12 mouse cellular contexts compared by ENCODE assay signal in genomic region chr7:44486927-44487575, GRCm38 (mm10). TPM values are rescaled to one million over a fixed set of nuclear protein-coding genes. Genes with fewer than 3 reads are reported as not detected.
A peak's percentile ranks its signal among the peaks of the same experiment; 100 is the strongest.
DNase-seq lines count a peak whose midpoint lies in the region; ATAC-seq lines count a peak whose summit lies in the region.
"Had no signal": no experiment of that assay in that cellular context is flagged by ENCODE, and none has a peak within 500 bp of the region (broad histone marks: within the 10 kb centered on the region; RNA-seq: fewer than 3 reads in every experiment).

No protein-coding gene starts in this region.

- 34% methylated on average over 13 of the region's 13 CpGs for WGBS in heart, embryonic 14.5 days
- 59% methylated on average over 13 of the region's 13 CpGs for WGBS in hindbrain, embryonic 14.5 days

- DNase-seq in cerebellum, postnatal 25 days = peak; percentile 18
- no peak for DNase-seq in cerebellum, postnatal 14 days
- DNase-seq in heart, adult 8-10 months (ENCODE audit: low spot score) = no peak
- DNase-seq in ovary, postnatal 36 days (ENCODE audit: low spot score) = peak; percentile 4
- no peak for DNase-seq in ovary, postnatal 14 days (ENCODE audit: low spot score)
- no peak for DNase-seq in hindbrain, embryonic 14.5 days (ENCODE audit: low spot score)
- DNase-seq: adrenal gland, adult 2 months had no signal

- H3K9ac ChIP-seq in heart, embryonic 14.5 days (ENCODE audit: low read length) = no peak overlapping the region
- peak overlapping the region; percentile 26; the same call in 1 of the 2 replicates for H3K9ac ChIP-seq in hindbrain, embryonic 14.5 days
- H3K9ac ChIP-seq: intestine, embryonic 15.5 days; limb, embryonic 15.5 days had no signal

- no peak overlapping the region for H3K4me3 ChIP-seq in heart, embryonic 14.5 days (ENCODE audit: control insufficient read depth in 1 of 2, insufficient read depth in 1 of 2, low read depth in 1 of 2, low read length in 2 of 2)
- H3K4me3 ChIP-seq in hindbrain, embryonic 14.5 days (replicated peaks; ENCODE audit: low read length) = no peak overlapping the region
- H3K4me3 ChIP-seq: intestine, embryonic 15.5 days; limb, embryonic 15.5 days had no signal

- H3K4me1 ChIP-seq in heart, embryonic 14.5 days (ENCODE audit: control insufficient read depth in 2 of 2, insufficient read depth in 2 of 2, low read length in 2 of 2) = peaks cover 2 to 18% of the 10 kb centered on the region in 2 experiments; a peak in 2 of 4 replicates
- no peaks in the 10 kb centered on the region for H3K4me1 ChIP-seq in hindbrain, embryonic 14.5 days (replicated peaks; ENCODE audit: control insufficient read depth, insufficient read depth, low read length)
- H3K4me1 ChIP-seq: intestine, embryonic 15.5 days; limb, embryonic 15.5 days had no signal

- peak overlapping the region; percentile 2 to 55; a peak in 3 of 4 replicates for H3K27ac ChIP-seq in heart, embryonic 14.5 days (replicated peaks in 1 of 2; ENCODE audit: control insufficient read depth in 1 of 2, insufficient read depth in 1 of 2, low read depth in 2 of 2, low read length in 2 of 2)
- peak overlapping the region; percentile 41; the same call in 1 of the 2 replicates for H3K27ac ChIP-seq in hindbrain, embryonic 14.5 days
- H3K27ac ChIP-seq: intestine, embryonic 15.5 days; limb, embryonic 15.5 days; macrophage had no signal

- no peaks in the 10 kb centered on the region for H3K27me3 ChIP-seq in heart, embryonic 14.5 days (ENCODE audit: control insufficient read depth, insufficient read depth, low read length)
- H3K27me3 ChIP-seq in hindbrain, embryonic 14.5 days (ENCODE audit: control insufficient read depth, insufficient read depth, low read length) = no peaks in the 10 kb centered on the region
- H3K27me3 ChIP-seq: intestine, embryonic 15.5 days had no signal

- H3K4me2 ChIP-seq in heart, embryonic 14.5 days (ENCODE audit: low read length) = no peak overlapping the region
- H3K4me2 ChIP-seq in hindbrain, embryonic 14.5 days (replicated peaks) = no peak overlapping the region
- H3K4me2 ChIP-seq: intestine, embryonic 15.5 days; limb, embryonic 15.5 days had no signal

- ATAC-seq in heart, embryonic 14.5 days (ENCODE audit: insufficient number of reproducible peaks, insufficient read depth, low FRiP score, low read depth) = 0 out of 2 replicates have a peak, but pooled peaks have one; percentile 7
- no peak for ATAC-seq in hindbrain, embryonic 14.5 days (ENCODE audit: low FRiP score)
- no peak for ATAC-seq in erythroid progenitor cell, adult 5-6 weeks (replicated peaks; ENCODE audit: low FRiP score, poor library complexity, severe bottlenecking)
- ATAC-seq: intestine, embryonic 15.5 days had no signal

- peaks cover 60% of the 10 kb centered on the region for H3K36me3 ChIP-seq in heart, embryonic 14.5 days (ENCODE audit: control insufficient read depth, insufficient read depth, low read length)
- H3K36me3 ChIP-seq in hindbrain, embryonic 14.5 days (replicated peaks; ENCODE audit: control insufficient read depth, insufficient read depth) = peaks cover 35% of the 10 kb centered on the region

- no peaks in the 10 kb centered on the region for H3K9me3 ChIP-seq in heart, embryonic 14.5 days (ENCODE audit: control insufficient read depth, low read length)
- H3K9me3 ChIP-seq in hindbrain, embryonic 14.5 days (ENCODE audit: control insufficient read depth, low read length) = no peaks in the 10 kb centered on the region
- H3K9me3 ChIP-seq: intestine, embryonic 15.5 days; limb, embryonic 15.5 days had no signal

RNA-seq across cellular contexts. Expression of gene Emc10, which starts 9.3 kb away (rescaled TPM):
- 101 and 114 TPM in 2 replicates for polyA plus RNA-seq in heart, embryonic 14.5 days (2014; fragmentation: Nextera tagmentation; extraction: Ambion mirVana)
- total RNA-seq in heart, adult 8-10 months (2022) = 10 to 100 TPM; 73.8 to 84.8 (median 83.7) TPM
- 167 and 182 TPM in 2 replicates for polyA plus RNA-seq in hindbrain, embryonic 14.5 days (2014; fragmentation: Nextera tagmentation; extraction: Ambion mirVana)
- 81.7 and 90.1 TPM in 2 replicates for total RNA-seq in erythroid progenitor cell, adult 5-6 weeks (2015; ENCODE audit: low replicate concordance)
- 43.7 and 56.1 TPM in 2 replicates for total RNA-seq in erythroid progenitor cell, adult 5-6 weeks (2017; ENCODE audit: low replicate concordance)

RNA-seq across cellular contexts. Expression of gene Fam71e1, which starts 9.3 kb away (rescaled TPM):
- polyA plus RNA-seq in heart, embryonic 14.5 days (2014; fragmentation: Nextera tagmentation; extraction: Ambion mirVana) = 8.7 and 9.2 TPM in 2 replicates
- 1 to 10 TPM; 2.5 to 6.7 (median 3.3) TPM for total RNA-seq in heart, adult 8-10 months (2022)
- 10.9 and 23.8 TPM in 2 replicates for polyA plus RNA-seq in hindbrain, embryonic 14.5 days (2014; fragmentation: Nextera tagmentation; extraction: Ambion mirVana)
- not detected in 2 replicates for total RNA-seq in erythroid progenitor cell, adult 5-6 weeks (2015; ENCODE audit: low replicate concordance)
- not detected in 2 replicates for total RNA-seq in erythroid progenitor cell, adult 5-6 weeks (2017; ENCODE audit: low replicate concordance)

RNA-seq across cellular contexts. Expression of gene Josd2, which starts 19.3 kb away (rescaled TPM):
- 128 and 131 TPM in 2 replicates for polyA plus RNA-seq in heart, embryonic 14.5 days (2014; fragmentation: Nextera tagmentation; extraction: Ambion mirVana)
- total RNA-seq in heart, adult 8-10 months (2022) = 100 to 1,000 TPM; 109 to 130 (median 125) TPM
- 26.9 and 33.4 TPM in 2 replicates for polyA plus RNA-seq in hindbrain, embryonic 14.5 days (2014; fragmentation: Nextera tagmentation; extraction: Ambion mirVana)
- 130 and 183 TPM in 2 replicates for total RNA-seq in erythroid progenitor cell, adult 5-6 weeks (2015; ENCODE audit: low replicate concordance)
- total RNA-seq in erythroid progenitor cell, adult 5-6 weeks (2017; ENCODE audit: low replicate concordance) = 122 and 124 TPM in 2 replicates

RNA-seq across cellular contexts. Expression of gene Aspdh, which starts 21.9 kb away (rescaled TPM):
- 0.34 and 1.4 TPM in 2 replicates for polyA plus RNA-seq in heart, embryonic 14.5 days (2014; fragmentation: Nextera tagmentation; extraction: Ambion mirVana)
- 1 to 10 TPM in 1 of 4 experiments, under 1 TPM in 1, not detected in 2; 0.79 to 1.5 TPM for total RNA-seq in heart, adult 8-10 months (2022)
- 3.4 and 5.1 TPM in 2 replicates for polyA plus RNA-seq in hindbrain, embryonic 14.5 days (2014; fragmentation: Nextera tagmentation; extraction: Ambion mirVana)
- total RNA-seq in erythroid progenitor cell, adult 5-6 weeks (2015; ENCODE audit: low replicate concordance) = not detected in 2 replicates
- total RNA-seq in erythroid progenitor cell, adult 5-6 weeks (2017; ENCODE audit: low replicate concordance) = 1.4 TPM in 1 of 2 replicates, not detected in the other
- polyA plus RNA-seq: macrophage had no signal

RNA-seq across cellular contexts. Expression of gene Mybpc2, which starts 37.4 kb away (rescaled TPM):
- 2.3 and 3.3 TPM in 2 replicates for polyA plus RNA-seq in heart, embryonic 14.5 days (2014; fragmentation: Nextera tagmentation; extraction: Ambion mirVana)
- 10 to 100 TPM; 14.6 to 21.4 (median 17.7) TPM for total RNA-seq in heart, adult 8-10 months (2022)
- 0.05 and 0.09 TPM in 2 replicates for polyA plus RNA-seq in hindbrain, embryonic 14.5 days (2014; fragmentation: Nextera tagmentation; extraction: Ambion mirVana)
- total RNA-seq in erythroid progenitor cell, adult 5-6 weeks (2015; ENCODE audit: low replicate concordance) = 1.3 TPM in 1 of 2 replicates, not detected in the other
- total RNA-seq in erythroid progenitor cell, adult 5-6 weeks (2017; ENCODE audit: low replicate concordance) = not detected in 2 replicates
- polyA plus RNA-seq: adrenal gland, adult 2 months; macrophage had no signal

Comparison
In these comparisons a context has a peak if more than half of its experiments do, and no peak if none do; other contexts are left out.
1. DNase-seq: peak in cerebellum, postnatal 25 days (2 of 2) and ovary, postnatal 36 days (single experiment); none in cerebellum, postnatal 14 days (0 of 2), heart, adult 8-10 months (single experiment), ovary, postnatal 14 days (single experiment) and hindbrain, embryonic 14.5 days (single experiment).